Comparison of ENCODE assay signal across 10 mouse cellular contexts in the genomic region with DNA sequence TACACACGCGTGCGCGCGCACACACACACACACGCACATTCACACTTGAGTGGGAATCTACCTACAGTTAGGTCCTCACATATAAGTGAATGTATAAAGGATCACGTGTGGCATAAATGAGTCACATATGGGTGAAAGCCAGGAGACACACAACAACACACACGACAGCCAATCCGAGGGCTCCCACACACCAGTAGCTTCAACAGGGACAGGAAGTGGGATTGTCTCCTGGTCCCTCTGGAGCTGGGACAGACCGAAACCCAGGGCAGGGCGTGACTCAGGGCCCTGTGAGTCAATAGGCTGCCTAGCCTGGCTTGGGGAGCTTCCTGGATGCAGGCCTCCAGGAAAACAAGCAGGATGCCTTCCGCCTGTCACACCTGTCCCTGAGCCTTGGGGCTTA.
"Had no signal": no experiment of that assay in that cellular context is flagged by ENCODE, and none has a peak within 500 bp of the region (broad histone marks: within the 10 kb centered on the region; RNA-seq: fewer than 3 reads in every experiment).

No protein-coding gene starts in this region.

- ATAC-seq: midbrain, embryonic 15.5 days had no signal

- H3K4me3 ChIP-seq: limb, embryonic 13.5 days; megakaryocyte, embryonic 14.5 days; midbrain, embryonic 15.5 days; neural tube, embryonic 13.5 days; stomach, embryonic 15.5 days had no signal

- H3K36me3 ChIP-seq: limb, embryonic 13.5 days; midbrain, embryonic 15.5 days; neural tube, embryonic 13.5 days; stomach, embryonic 15.5 days had no signal

- DNase-seq: retina, postnatal 1 day; thymus, postnatal 36 days had no signal

- H3K27ac ChIP-seq: kidney, postnatal 0 days; limb, embryonic 13.5 days; liver, embryonic 14.5 days; midbrain, embryonic 15.5 days; neural tube, embryonic 13.5 days; stomach, embryonic 15.5 days had no signal

- H3K9me3 ChIP-seq: limb, embryonic 13.5 days; megakaryocyte, embryonic 14.5 days; midbrain, embryonic 15.5 days; neural tube, embryonic 13.5 days; stomach, embryonic 15.5 days had no signal

- H3K9ac ChIP-seq: limb, embryonic 13.5 days; liver, embryonic 14.5 days; midbrain, embryonic 15.5 days; stomach, embryonic 15.5 days had no signal

- H3K4me2 ChIP-seq: limb, embryonic 13.5 days; midbrain, embryonic 11.5 days; midbrain, embryonic 15.5 days; neural tube, embryonic 13.5 days; stomach, embryonic 15.5 days had no signal
